Mouse (Mus musculus): ENCODE measurements at regions not wholly inside any gene's neighbourhood (a gene's known extent, or its start where the extent isn't known, plus 50 kb on each side); places are given as distances from the start of the nearest gene placed in this dataset.

- H3K4me1 ChIP-seq, result no peaks in the 10 kb centered on the region
- no peaks in the 10 kb centered on the region for H3K9me3 ChIP-seq (replicated peaks)
- 37% methylated on average over 4 of the region's 4 CpGs for WGBS
- no peak overlapping the region for H3K4me2 ChIP-seq (replicated peaks)
- no peak for ATAC-seq (ENCODE audit: insufficient number of reproducible peaks, low FRiP score, low TSS enrichment, low read depth)
- no peak overlapping the region for H3K4me3 ChIP-seq (replicated peaks)
- H3K27me3 ChIP-seq, result no peaks in the 10 kb centered on the region
- H3K36me3 ChIP-seq, result no peaks in the 10 kb centered on the region
- no peak overlapping the region for H3K27ac ChIP-seq (replicated peaks)
- no peak overlapping the region for H3K9ac ChIP-seq
Measured at GRCm38 (mm10) chr2:133614672-133615071, 62.7 kb downstream of the Bmp2 start.

DNA sequence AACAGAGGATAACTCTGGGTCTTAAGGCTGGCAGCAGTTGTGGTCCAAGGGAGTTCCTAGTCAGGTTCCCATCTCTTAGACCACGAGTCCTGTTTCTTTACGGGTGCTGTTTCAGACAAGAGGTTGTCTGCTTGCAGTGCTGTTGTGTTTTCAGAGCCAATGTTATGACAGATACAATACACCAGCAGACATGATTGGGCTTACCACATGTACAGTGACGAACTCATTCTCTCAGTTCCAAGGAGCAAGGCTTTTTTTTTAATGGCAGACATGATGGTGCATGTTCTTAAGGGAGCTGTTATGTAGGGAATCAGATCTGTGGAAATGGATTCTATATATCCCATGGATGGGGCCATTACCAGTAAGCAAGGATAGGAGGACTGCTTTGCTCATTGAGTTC lies 63.3 kb downstream of the Bmp2 start:
- no peak overlapping the region for H3K9ac ChIP-seq
- H3K4me2 ChIP-seq (replicated peaks), result no peak overlapping the region
- no peak overlapping the region for H3K27ac ChIP-seq (replicated peaks)
- ATAC-seq (ENCODE audit: insufficient number of reproducible peaks, low FRiP score, low TSS enrichment, low read depth), result no peak
- no peaks in the 10 kb centered on the region for H3K27me3 ChIP-seq
- 71% methylated on average over 3 of the region's 3 CpGs for WGBS
- H3K9me3 ChIP-seq (replicated peaks), result no peaks in the 10 kb centered on the region
- no peak overlapping the region for H3K4me3 ChIP-seq (replicated peaks)
- no peaks in the 10 kb centered on the region for H3K36me3 ChIP-seq
- H3K4me1 ChIP-seq, result no peaks in the 10 kb centered on the region

DNA sequence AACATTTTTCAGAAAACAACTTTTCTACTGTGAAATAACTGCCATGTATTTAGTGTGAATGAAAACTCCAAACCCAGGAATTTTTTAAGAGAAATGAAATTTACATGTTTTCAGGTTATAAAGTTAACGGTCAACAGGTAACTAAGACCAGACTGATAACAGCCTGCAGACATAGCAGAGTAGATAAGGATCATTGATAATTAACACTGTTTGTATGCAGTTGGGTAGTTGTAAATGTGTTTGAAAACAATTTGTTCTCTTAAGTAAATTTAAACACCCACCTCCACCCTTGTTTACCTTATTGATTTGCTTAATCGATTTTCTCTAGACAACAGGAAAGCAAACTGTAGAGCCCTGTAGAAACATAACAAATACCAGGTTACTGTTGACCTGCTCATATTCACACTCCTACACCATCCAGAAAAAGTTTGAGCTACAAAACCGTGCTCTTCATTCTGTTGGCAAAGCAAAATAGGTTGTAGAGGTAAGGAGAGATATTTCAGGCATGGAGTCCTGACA lies 65.4 kb downstream of the Bmp2 start:
- 63% methylated on average over 3 of the region's 3 CpGs for WGBS
- Histone ChIP-seq H3K27me3 (no peaks in the 10 kb centered on the region), H3K4me1 (no peaks in the 10 kb centered on the region), H3K4me3 (replicated peaks) (no peak overlapping the region), H3K4me2 (replicated peaks) (no peak overlapping the region), H3K9ac (no peak overlapping the region), H3K9me3 (replicated peaks) (no peaks in the 10 kb centered on the region), H3K27ac (replicated peaks) (no peak overlapping the region), H3K36me3 (no peaks in the 10 kb centered on the region)
- ATAC-seq (ENCODE audit: insufficient number of reproducible peaks, low FRiP score, low TSS enrichment, low read depth), result no peak

GRCm38 (mm10) chr2:133622523-133622922 lies 70.6 kb downstream of the Bmp2 start:
- Histone ChIP-seq H3K9me3 (replicated peaks) (no peaks in the 10 kb centered on the region), H3K4me1 (no peaks in the 10 kb centered on the region), H3K9ac (no peak overlapping the region), H3K4me3 (replicated peaks) (no peak overlapping the region), H3K27me3 (no peaks in the 10 kb centered on the region), H3K27ac (replicated peaks) (no peak overlapping the region), H3K36me3 (no peaks in the 10 kb centered on the region), H3K4me2 (replicated peaks) (no peak overlapping the region)
- ATAC-seq (ENCODE audit: insufficient number of reproducible peaks, low FRiP score, low TSS enrichment, low read depth), result no peak
- WGBS, result 24% methylated on average over 2 of the region's 2 CpGs

DNA sequence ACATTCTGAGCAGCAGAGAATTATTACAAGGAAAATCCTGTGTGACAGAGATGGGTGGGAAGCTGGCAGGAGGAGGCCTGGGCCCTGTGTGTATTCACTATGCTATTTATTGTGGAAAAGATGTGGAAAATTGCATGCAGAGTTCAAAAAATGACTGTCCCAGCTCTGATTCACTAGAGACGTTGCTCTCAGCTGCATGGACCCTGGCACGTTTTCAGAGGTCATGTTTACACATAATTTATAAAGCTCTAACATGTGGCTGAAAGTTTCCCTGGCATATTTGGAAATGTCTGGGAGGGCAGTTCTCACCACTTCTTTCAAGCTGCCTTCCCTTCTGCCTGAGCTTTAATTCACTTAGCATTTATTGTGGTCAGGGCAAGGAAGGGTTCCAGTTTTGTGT lies 73.6 kb downstream of the Bmp2 start:
- H3K27me3 ChIP-seq, result no peaks in the 10 kb centered on the region
- WGBS, result 28% methylated on average over 2 of the region's 2 CpGs
- H3K9me3 ChIP-seq (replicated peaks), result no peaks in the 10 kb centered on the region
- ATAC-seq (ENCODE audit: insufficient number of reproducible peaks, low FRiP score, low TSS enrichment, low read depth), result no peak
- H3K9ac ChIP-seq, result no peak overlapping the region
- no peak overlapping the region for H3K4me3 ChIP-seq (replicated peaks)
- H3K4me2 ChIP-seq (replicated peaks), result no peak overlapping the region
- no peak overlapping the region for H3K27ac ChIP-seq (replicated peaks)
- no peaks in the 10 kb centered on the region for H3K36me3 ChIP-seq
- H3K4me1 ChIP-seq, result no peaks in the 10 kb centered on the region

DNA sequence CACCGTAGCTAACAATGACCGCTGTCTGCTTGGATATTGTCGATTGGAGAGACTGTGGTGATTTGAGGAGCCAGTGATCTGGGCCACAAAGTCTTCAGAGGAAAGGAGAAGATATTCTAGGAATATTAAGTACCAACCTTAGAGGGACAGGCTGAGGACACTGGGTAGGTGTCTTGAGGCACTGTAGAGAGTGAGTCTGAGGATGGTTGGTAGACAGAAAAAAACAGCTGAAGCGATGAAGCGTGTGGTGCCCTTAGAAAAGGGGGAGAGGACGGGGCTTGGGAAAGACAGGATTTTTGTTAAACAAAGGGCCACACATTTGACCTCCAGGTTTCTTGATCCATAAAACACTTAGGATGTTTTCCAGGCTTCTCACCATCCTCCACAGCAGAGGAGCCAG lies 76.9 kb downstream of the Bmp2 start:
- H3K36me3 ChIP-seq, result no peaks in the 10 kb centered on the region
- H3K9ac ChIP-seq, result no peak overlapping the region
- ATAC-seq (ENCODE audit: insufficient number of reproducible peaks, low FRiP score, low TSS enrichment, low read depth), result no peak
- no peak overlapping the region for H3K4me3 ChIP-seq (replicated peaks)
- H3K4me2 ChIP-seq (replicated peaks), result no peak overlapping the region
- no peak overlapping the region for H3K27ac ChIP-seq (replicated peaks)
- 85% methylated on average over 6 of the region's 6 CpGs for WGBS
- H3K27me3 ChIP-seq, result no peaks in the 10 kb centered on the region
- no peaks in the 10 kb centered on the region for H3K4me1 ChIP-seq
- no peaks in the 10 kb centered on the region for H3K9me3 ChIP-seq (replicated peaks)

- ATAC-seq (ENCODE audit: insufficient number of reproducible peaks, low FRiP score, low TSS enrichment, low read depth), result no peak
- WGBS, result 0% methylated on average over 1 of the region's 1 CpGs
Measured at GRCm38 (mm10) chr2:133635434-133635833, 83.5 kb downstream of the Bmp2 start.

GRCm38 (mm10) chr2:133649874-133650481 lies 98.0 kb downstream of the Bmp2 start:
- no peaks in the 10 kb centered on the region for H3K27me3 ChIP-seq
- H3K9me3 ChIP-seq (replicated peaks), result no peaks in the 10 kb centered on the region
- H3K27ac ChIP-seq (replicated peaks), result no peak overlapping the region
- no peaks in the 10 kb centered on the region for H3K4me1 ChIP-seq
- 79% methylated on average over 6 of the region's 6 CpGs for WGBS
- H3K9ac ChIP-seq, result no peak overlapping the region
- no peaks in the 10 kb centered on the region for H3K36me3 ChIP-seq
- ATAC-seq (ENCODE audit: insufficient number of reproducible peaks, low FRiP score, low TSS enrichment, low read depth), result no peak
- H3K4me3 ChIP-seq (replicated peaks), result no peak overlapping the region
- no peak overlapping the region for H3K4me2 ChIP-seq (replicated peaks)

More at GRCm38 (mm10) chr2:133635434-133635833, 83.5 kb downstream of the Bmp2 start:
- Histone ChIP-seq H3K9me3 (replicated peaks) (no peaks in the 10 kb centered on the region), H3K9ac (no peak overlapping the region), H3K27me3 (no peaks in the 10 kb centered on the region), H3K4me2 (replicated peaks) (no peak overlapping the region), H3K36me3 (no peaks in the 10 kb centered on the region), H3K4me1 (no peaks in the 10 kb centered on the region), H3K4me3 (replicated peaks) (no peak overlapping the region), H3K27ac (replicated peaks) (no peak overlapping the region)

DNA sequence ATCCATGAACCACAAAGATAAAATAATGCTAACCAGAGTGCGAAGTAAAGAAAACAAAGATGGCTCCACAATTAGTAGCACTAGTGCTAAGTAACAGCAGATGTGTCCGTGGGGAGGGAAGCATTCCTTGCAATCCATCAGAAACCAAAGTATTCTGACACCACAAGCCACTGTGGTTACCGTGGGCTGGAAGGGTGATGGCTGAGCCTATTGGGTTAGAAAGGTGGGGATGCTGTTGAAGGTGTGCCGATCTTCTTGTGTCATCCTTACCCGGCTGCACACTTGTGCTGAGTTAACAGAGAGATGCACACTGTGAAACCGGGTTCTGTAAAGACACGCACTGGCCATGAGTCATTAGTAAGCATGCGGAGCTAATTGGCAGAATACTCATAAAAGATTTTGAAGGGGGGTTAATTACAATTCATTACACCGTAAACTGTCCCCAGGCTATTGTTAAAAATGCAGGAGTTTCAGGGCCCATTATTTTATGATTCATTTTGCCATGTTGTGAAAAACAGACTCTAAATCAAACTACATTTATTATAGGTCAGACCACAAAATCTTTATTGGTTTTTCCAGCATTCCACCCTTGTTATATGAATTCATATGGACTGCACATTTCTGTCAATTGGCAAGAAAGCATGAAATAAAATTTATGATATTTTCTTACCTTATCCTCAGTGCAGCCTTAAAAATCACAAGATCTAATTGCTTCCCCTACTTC lies 114.5 kb downstream of the Bmp2 start:
- no peak overlapping the region for H3K27ac ChIP-seq (replicated peaks)
- H3K4me2 ChIP-seq (replicated peaks), result no peak overlapping the region
- H3K4me3 ChIP-seq (replicated peaks), result no peak overlapping the region
- H3K27me3 ChIP-seq, result no peaks in the 10 kb centered on the region
- H3K4me1 ChIP-seq, result 0 out of 2 replicates have a peak, but pooled peaks cover 4% of the 10 kb centered on the region
- no peak overlapping the region for H3K9ac ChIP-seq
- WGBS, result 39% methylated on average over 9 of the region's 9 CpGs
- no peaks in the 10 kb centered on the region for H3K36me3 ChIP-seq
- ATAC-seq (ENCODE audit: insufficient number of reproducible peaks, low FRiP score, low TSS enrichment, low read depth), result 0 out of 2 replicates have a peak, but pooled peaks have one; percentile 11
- no peaks in the 10 kb centered on the region for H3K9me3 ChIP-seq (replicated peaks)

- Histone ChIP-seq H3K4me1 (0 out of 2 replicates have a peak, but pooled peaks cover 4% of the 10 kb centered on the region), H3K9me3 (replicated peaks) (no peaks in the 10 kb centered on the region), H3K4me2 (replicated peaks) (no peak overlapping the region), H3K4me3 (replicated peaks) (no peak overlapping the region), H3K27me3 (no peaks in the 10 kb centered on the region), H3K9ac (no peak overlapping the region), H3K36me3 (no peaks in the 10 kb centered on the region), H3K27ac (replicated peaks) (no peak overlapping the region)
- WGBS, result 59% methylated on average over 3 of the region's 3 CpGs
- ATAC-seq (ENCODE audit: insufficient number of reproducible peaks, low FRiP score, low TSS enrichment, low read depth), result no peak
Measured at GRCm38 (mm10) chr2:133667055-133667395, 115.1 kb downstream of the Bmp2 start.

DNA sequence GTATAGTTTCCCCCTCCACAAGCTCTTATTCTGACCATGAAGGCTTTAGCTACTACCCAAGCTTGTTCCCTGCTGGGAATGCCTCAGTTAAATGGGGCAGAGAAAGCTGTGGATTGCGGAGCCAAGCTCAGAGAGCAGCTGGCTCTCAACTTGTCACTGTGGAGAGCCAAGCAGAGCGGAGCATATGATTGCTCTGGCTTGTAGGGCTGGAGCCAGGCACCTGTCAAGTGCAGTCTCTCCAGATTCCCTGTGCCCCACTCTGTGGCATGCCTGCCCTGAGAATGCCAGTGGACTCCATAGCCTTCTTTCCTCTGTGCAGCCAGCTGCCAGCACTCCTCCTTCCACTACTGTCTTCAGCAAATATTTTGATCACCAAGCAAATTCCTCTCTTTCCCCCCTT lies 117.9 kb downstream of the Bmp2 start:
- no peak for ATAC-seq (ENCODE audit: insufficient number of reproducible peaks, low FRiP score, low TSS enrichment, low read depth)
- no peaks in the 10 kb centered on the region for H3K36me3 ChIP-seq
- no peak overlapping the region for H3K4me2 ChIP-seq (replicated peaks)
- H3K27me3 ChIP-seq, result no peaks in the 10 kb centered on the region
- 68% methylated on average over 2 of the region's 2 CpGs for WGBS
- H3K9ac ChIP-seq, result no peak overlapping the region
- H3K4me1 ChIP-seq, result 0 out of 2 replicates have a peak, but pooled peaks cover 4% of the 10 kb centered on the region
- no peak overlapping the region for H3K4me3 ChIP-seq (replicated peaks)
- no peak overlapping the region for H3K27ac ChIP-seq (replicated peaks)
- no peaks in the 10 kb centered on the region for H3K9me3 ChIP-seq (replicated peaks)

GRCm38 (mm10) chr2:133671528-133671927 lies 119.6 kb downstream of the Bmp2 start:
- H3K9me3 ChIP-seq (replicated peaks), result no peaks in the 10 kb centered on the region
- H3K27me3 ChIP-seq, result no peaks in the 10 kb centered on the region
- H3K9ac ChIP-seq, result no peak overlapping the region
- ATAC-seq (ENCODE audit: insufficient number of reproducible peaks, low FRiP score, low TSS enrichment, low read depth), result no peak
- no peak overlapping the region for H3K4me2 ChIP-seq (replicated peaks)
- 0 out of 2 replicates have a peak, but pooled peaks cover under 1% of the 10 kb centered on the region for H3K4me1 ChIP-seq
- no peak overlapping the region for H3K4me3 ChIP-seq (replicated peaks)
- no peaks in the 10 kb centered on the region for H3K36me3 ChIP-seq
- no peak overlapping the region for H3K27ac ChIP-seq (replicated peaks)
- 69% methylated on average over 4 of the region's 4 CpGs for WGBS
